Mouse (Mus musculus) brain, adult 2 months (tissue): ENCODE data around the gene Clba1.
A peak's percentile ranks its signal among the peaks of the same experiment; 100 is the strongest.

Source experiments
- DNase-seq: peaks from one replicate; pipeline ENCODE4 v3.0.0; 2011; ENCODE audit warnings: low read depth, low spot score

Gene Clba1

GRCm38 (mm10) chr12:112794998-112795397 lies 13.7 kb upstream of the Clba1 start:
- no peak for DNase-seq

GRCm38 (mm10) chr12:112795466-112796104 lies 13.2 kb upstream of the Clba1 start:
- peak; percentile 20 for DNase-seq

GRCm38 (mm10) chr12:112796551-112797510 lies 11.9 kb upstream of the Clba1 start:
- peak; percentile 56 for DNase-seq

- DNase-seq, result peak; percentile 88
Measured at GRCm38 (mm10) chr12:112797672-112798331, 10.9 kb upstream of the Clba1 start.

- no peak for DNase-seq
Measured at GRCm38 (mm10) chr12:112798332-112798681, 10.4 kb upstream of the Clba1 start.

- no peak for DNase-seq
Measured at GRCm38 (mm10) chr12:112798716-112799115, 10.0 kb upstream of the Clba1 start.

GRCm38 (mm10) chr12:112799237-112799970 lies 9.3 kb upstream of the Clba1 start:
- DNase-seq, result no peak

GRCm38 (mm10) chr12:112800476-112800875 lies 8.3 kb upstream of the Clba1 start:
- peak; percentile 60 for DNase-seq

GRCm38 (mm10) chr12:112801864-112802846 lies 6.6 kb upstream of the Clba1 start, which contains the start of gene Ahnak2:
TSS of gene Ahnak2 (minus strand) at chr12:112802657.
- peak; percentile 73 for DNase-seq

- no peak for DNase-seq
Measured at GRCm38 (mm10) chr12:112802917-112803316, 5.8 kb upstream of the Clba1 start.

- no peak for DNase-seq
Measured at GRCm38 (mm10) chr12:112804046-112804445, 4.7 kb upstream of the Clba1 start.

GRCm38 (mm10) chr12:112806044-112806443 lies 2.7 kb upstream of the Clba1 start:
- DNase-seq, result no peak

- DNase-seq, result no peak
Measured at GRCm38 (mm10) chr12:112807796-112808195, 941 bp upstream of the Clba1 start.

GRCm38 (mm10) chr12:112808212-112808586 lies 538 bp upstream of the Clba1 start:
- no peak for DNase-seq

- no peak for DNase-seq
Measured at GRCm38 (mm10) chr12:112809641-112810040, 904 bp downstream of the Clba1 start.

- DNase-seq, result no peak
Measured at GRCm38 (mm10) chr12:112810092-112810885, 1.6 kb downstream of the Clba1 start.

GRCm38 (mm10) chr12:112813370-112813769 lies 4.6 kb downstream of the Clba1 start:
- DNase-seq, result no peak

- no peak for DNase-seq
Measured at GRCm38 (mm10) chr12:112814682-112815470, 6.1 kb downstream of the Clba1 start.

- DNase-seq, result peak; percentile 67
Measured at GRCm38 (mm10) chr12:112816294-112816693, 7.6 kb downstream of the Clba1 start.
